Mouse (Mus musculus): ENCODE results near the gene Vps8. TPM values are rescaled to one million over a fixed set of nuclear protein-coding genes. Genes with fewer than 3 reads are reported as not detected.

Vps8 gene
- total and polyA plus RNA-seq, 3 experiments: 13.6 to 17.6 (median 15.9) TPM

DNA sequence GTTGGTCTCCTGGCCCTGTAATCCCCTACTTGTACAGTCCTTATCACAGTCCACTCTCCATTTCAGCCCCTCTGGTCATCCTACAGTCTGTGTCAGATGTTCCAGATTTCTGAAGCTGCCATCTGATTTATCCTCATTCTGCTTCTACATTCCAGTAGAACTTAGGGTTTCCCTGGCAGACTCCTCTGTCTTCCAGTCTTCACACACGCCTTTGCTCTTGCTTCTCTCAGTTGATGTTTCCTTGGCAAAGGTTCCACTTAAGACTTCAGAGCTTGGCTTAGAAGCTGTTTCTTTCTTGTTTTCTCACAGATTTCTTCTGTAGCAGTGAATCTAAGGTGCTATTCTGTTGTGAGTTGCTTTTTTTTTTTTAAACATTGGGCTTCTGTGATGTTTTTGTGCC lies 102.5 kb downstream of the Vps8 start:
- H3K9ac ChIP-seq (ENCODE audit: insufficient read depth, low read depth): no peak overlapping the region
- no peak overlapping the region for H3K27ac ChIP-seq (ENCODE audit: insufficient read depth, low read depth)
- no peak for DNase-seq (ENCODE audit: extremely low read depth)
- no peaks in the 10 kb centered on the region for H3K27me3 ChIP-seq (replicated peaks)
- in situ Hi-C loops (cut with MboI; ENCODE audit: low pct_ligation_motif_present, low pct_unique_long_range_greater_than_20kb, low sequenced_read_pairs): no loop called here
- no peaks in the 10 kb centered on the region; a peak in 1 of 4 replicates for H3K4me1 ChIP-seq (ENCODE audit: control insufficient read depth in 1 of 2, insufficient read depth in 2 of 2)
- H3K4me3 ChIP-seq (replicated peaks in 1 of 3; ENCODE audit: low read depth in 2 of 3, low read length in 2 of 3, poor library complexity in 1 of 3): no peak overlapping the region
- no peak overlapping the region for H3K4me2 ChIP-seq (ENCODE audit: insufficient read depth, low read depth, poor library complexity, severe bottlenecking)
- dilution Hi-C loops (cut with MboI; ENCODE audit: extremely low pct_ligation_motif_present, extremely low pct_unique_long_range_greater_than_20kb, low sequenced_read_pairs): no loop called here
- H3K79me2 ChIP-seq (replicated peaks; ENCODE audit: control insufficient read depth, extremely low read depth, insufficient read depth, poor library complexity, severe bottlenecking): no peaks in the 10 kb centered on the region
- TF ChIP-seq MAFK (IDR thresholded peaks at IDR 0.05; ENCODE audit: insufficient replicate concordance, low read length): no peak
- no peak for TF ChIP-seq ZNF384 (IDR thresholded peaks at IDR 0.05; ENCODE audit: low read depth, low read length)
- no peak for TF ChIP-seq SIN3A (IDR thresholded peaks at IDR 0.05; ENCODE audit: low read length)
- TF ChIP-seq UBTF (IDR thresholded peaks at IDR 0.05; ENCODE audit: low read depth, low read length): no peak
- no peak for TF ChIP-seq CHD2 (IDR thresholded peaks at IDR 0.05; ENCODE audit: low read length)
- TF ChIP-seq EP300 (IDR thresholded peaks at IDR 0.05; ENCODE audit: low read length): no peak
- no peak for TF ChIP-seq RCOR1 (conservative IDR thresholded peaks at IDR 0.05; ENCODE audit: low read depth, low read length)
- no peak for TF ChIP-seq ZC3H11A (IDR thresholded peaks at IDR 0.05; ENCODE audit: low read depth, low read length)
- TF ChIP-seq USF1 (IDR thresholded peaks at IDR 0.05; ENCODE audit: low read depth, low read length): no peak
- no peak for TF ChIP-seq HCFC1 (IDR thresholded peaks at IDR 0.05; ENCODE audit: low read depth, low read length)
- TF ChIP-seq POLR2A (IDR thresholded peaks at IDR 0.05; ENCODE audit: low read depth, low read length): no peak
- TF ChIP-seq MAZ (IDR thresholded peaks at IDR 0.05; ENCODE audit: low read depth, low read length): no peak
- TF ChIP-seq ELF1 (IDR thresholded peaks at IDR 0.05; ENCODE audit: low read depth, low read length): no peak
- TF ChIP-seq ZKSCAN1 (IDR thresholded peaks at IDR 0.05; ENCODE audit: borderline replicate concordance, low read depth, low read length): no peak
- no peak for TF ChIP-seq KAT2A (IDR thresholded peaks at IDR 0.05; ENCODE audit: insufficient replicate concordance, low read length)
- no peak for TF ChIP-seq IRF4 (IDR thresholded peaks at IDR 0.05; ENCODE audit: low read depth, low read length)
- H3K9me3 ChIP-seq (replicated peaks; ENCODE audit: low read length): no peaks in the 10 kb centered on the region
- peaks cover 6 to 51% of the 10 kb centered on the region in 2 experiments for H3K36me3 ChIP-seq (replicated peaks in 1 of 2; ENCODE audit: control insufficient read depth in 1 of 2, insufficient read depth in 1 of 2, low read length in 1 of 2)

GRCm38 (mm10) chr16:21527271-21528007 lies 104.5 kb downstream of the Vps8 start:
- TF ChIP-seq EP300 (IDR thresholded peaks at IDR 0.05; ENCODE audit: low read length): no peak
- TF ChIP-seq ELF1 (IDR thresholded peaks at IDR 0.05; ENCODE audit: low read depth, low read length): no peak
- TF ChIP-seq KAT2A (IDR thresholded peaks at IDR 0.05; ENCODE audit: insufficient replicate concordance, low read length): no peak
- no peak for TF ChIP-seq ZKSCAN1 (IDR thresholded peaks at IDR 0.05; ENCODE audit: borderline replicate concordance, low read depth, low read length)
- TF ChIP-seq IRF4 (IDR thresholded peaks at IDR 0.05; ENCODE audit: low read depth, low read length): no peak
- no peak for TF ChIP-seq MEF2A (IDR thresholded peaks at IDR 0.05; ENCODE audit: borderline replicate concordance, low read depth, low read length)
- TF ChIP-seq RCOR1 (conservative IDR thresholded peaks at IDR 0.05; ENCODE audit: low read depth, low read length): no peak
- Histone ChIP-seq H3K9ac (ENCODE audit: insufficient read depth, low read depth) (no peak overlapping the region), H3K4me2 (ENCODE audit: insufficient read depth, low read depth, poor library complexity, severe bottlenecking) (no peak overlapping the region), H3K9me3 (replicated peaks; ENCODE audit: low read length) (no peaks in the 10 kb centered on the region), H3K36me3 (replicated peaks in 1 of 2; ENCODE audit: control insufficient read depth in 1 of 2, insufficient read depth in 1 of 2, low read length in 1 of 2) (peaks cover 6 to 45% of the 10 kb centered on the region in 2 experiments), H3K4me3 (replicated peaks in 1 of 3; ENCODE audit: low read depth in 2 of 3, low read length in 2 of 3, poor library complexity in 1 of 3) (no peak overlapping the region), H3K79me2 (replicated peaks; ENCODE audit: control insufficient read depth, extremely low read depth, insufficient read depth, poor library complexity, severe bottlenecking) (no peaks in the 10 kb centered on the region), H3K27me3 (replicated peaks) (no peaks in the 10 kb centered on the region), H3K4me1 (ENCODE audit: control insufficient read depth in 1 of 2, insufficient read depth in 2 of 2) (0 out of 4 replicates have a peak, but pooled peaks cover 0 to 5% of the 10 kb centered on the region in 2 experiments), H3K27ac (ENCODE audit: insufficient read depth, low read depth) (no peak overlapping the region)
- in situ Hi-C loops (cut with MboI; ENCODE audit: low pct_ligation_motif_present, low pct_unique_long_range_greater_than_20kb, low sequenced_read_pairs): no loop called here
- no peak for DNase-seq (ENCODE audit: extremely low read depth)
- dilution Hi-C loops (cut with MboI; ENCODE audit: extremely low pct_ligation_motif_present, extremely low pct_unique_long_range_greater_than_20kb, low sequenced_read_pairs): no loop called here

Data from CH12.LX (cell line).